Mouse (Mus musculus): ENCODE data around the gene Irs3. TPM values are rescaled to one million over a fixed set of nuclear protein-coding genes. Genes with fewer than 3 reads are reported as not detected.

Irs3 gene
- 0.20 and 0.21 TPM in 2 replicates for polyA plus RNA-seq (2016; fragmentation: Nextera tagmentation; extraction: Ambion mirVana)

- ATAC-seq (ENCODE audit: insufficient number of reproducible peaks, low FRiP score): no peak
- Histone ChIP-seq H3K4me1 (replicated peaks) (peaks cover 39% of the 10 kb centered on the region), H3K36me3 (peaks cover 19% of the 10 kb centered on the region), H3K9ac (peak within 1 kb of the TSS; percentile 58), H3K27me3 (replicated peaks) (peaks cover 38% of the 10 kb centered on the region), H3K27ac (ENCODE audit: poor library complexity, severe bottlenecking) (no peak within 1 kb of the TSS), H3K4me2 (peak within 1 kb of the TSS; percentile 77), H3K4me3 (peak within 1 kb of the TSS; percentile 45), H3K9me3 (replicated peaks) (no peaks in the 10 kb centered on the region)
- WGBS: 15% methylated on average over 11 of the region's 11 CpGs
Observed at GRCm38 (mm10) chr5:137645652-137646091, at the start of gene Irs3. Irs3 (minus strand) TSS chr5:137645714.

- Histone ChIP-seq H3K4me2 (no peak overlapping the region), H3K4me1 (replicated peaks) (peaks cover 12% of the 10 kb centered on the region), H3K27me3 (replicated peaks) (no peaks in the 10 kb centered on the region), H3K9me3 (replicated peaks) (no peaks in the 10 kb centered on the region), H3K4me3 (no peak overlapping the region), H3K9ac (no peak overlapping the region), H3K36me3 (no peaks in the 10 kb centered on the region), H3K27ac (ENCODE audit: poor library complexity, severe bottlenecking) (no peak overlapping the region)
- no peak for ATAC-seq (ENCODE audit: insufficient number of reproducible peaks, low FRiP score)
- WGBS: 86% methylated on average over 3 of the region's 3 CpGs
Observed at GRCm38 (mm10) chr5:137694796-137695195, 49.3 kb upstream of the Irs3 start.

DNA sequence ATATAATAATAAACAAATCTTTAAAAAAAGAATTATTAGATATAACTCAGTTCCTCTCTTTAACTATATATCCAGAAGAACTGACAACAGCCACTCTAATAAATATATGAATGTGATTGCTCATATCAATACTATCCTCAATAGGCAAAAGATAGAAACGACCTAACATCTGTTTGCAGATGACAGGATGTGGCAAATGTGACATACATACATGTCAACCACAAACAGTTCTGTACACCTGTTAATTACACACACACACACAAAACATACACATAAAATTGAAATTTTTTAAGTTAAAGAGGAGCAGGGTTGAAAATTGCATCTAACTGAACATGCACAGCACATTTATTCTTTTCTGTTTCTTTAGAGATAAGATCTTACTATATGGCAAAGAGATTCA is 46.4 kb upstream of the Irs3 start:
- H3K27me3 ChIP-seq (replicated peaks): no peaks in the 10 kb centered on the region
- ATAC-seq (ENCODE audit: insufficient number of reproducible peaks, low FRiP score): no peak
- no peak overlapping the region for H3K9ac ChIP-seq
- no peak overlapping the region for H3K27ac ChIP-seq (ENCODE audit: poor library complexity, severe bottlenecking)
- H3K9me3 ChIP-seq (replicated peaks): no peaks in the 10 kb centered on the region
- H3K36me3 ChIP-seq: no peaks in the 10 kb centered on the region
- 67% methylated on average over 1 of the region's 1 CpGs for WGBS
- peaks cover 5% of the 10 kb centered on the region; the same call in 1 of the 2 replicates for H3K4me1 ChIP-seq (replicated peaks)
- H3K4me2 ChIP-seq: no peak overlapping the region
- no peak overlapping the region for H3K4me3 ChIP-seq

GRCm38 (mm10) chr5:137690531-137690930 is 45.0 kb upstream of the Irs3 start:
- H3K9me3 ChIP-seq (replicated peaks): no peaks in the 10 kb centered on the region
- H3K27me3 ChIP-seq (replicated peaks): no peaks in the 10 kb centered on the region
- WGBS: 35% methylated on average over 9 of the region's 9 CpGs
- peak overlapping the region; percentile 51 for H3K27ac ChIP-seq (ENCODE audit: poor library complexity, severe bottlenecking)
- H3K4me3 ChIP-seq: no peak overlapping the region
- H3K4me2 ChIP-seq: 0 out of 2 replicates have a peak overlapping the region, but pooled peaks have one; percentile 32
- peaks cover 6% of the 10 kb centered on the region; the same call in 1 of the 2 replicates for H3K4me1 ChIP-seq (replicated peaks)
- no peak overlapping the region; the same call in 1 of the 2 replicates for H3K9ac ChIP-seq
- no peak for ATAC-seq (ENCODE audit: insufficient number of reproducible peaks, low FRiP score)
- H3K36me3 ChIP-seq: no peaks in the 10 kb centered on the region

DNA sequence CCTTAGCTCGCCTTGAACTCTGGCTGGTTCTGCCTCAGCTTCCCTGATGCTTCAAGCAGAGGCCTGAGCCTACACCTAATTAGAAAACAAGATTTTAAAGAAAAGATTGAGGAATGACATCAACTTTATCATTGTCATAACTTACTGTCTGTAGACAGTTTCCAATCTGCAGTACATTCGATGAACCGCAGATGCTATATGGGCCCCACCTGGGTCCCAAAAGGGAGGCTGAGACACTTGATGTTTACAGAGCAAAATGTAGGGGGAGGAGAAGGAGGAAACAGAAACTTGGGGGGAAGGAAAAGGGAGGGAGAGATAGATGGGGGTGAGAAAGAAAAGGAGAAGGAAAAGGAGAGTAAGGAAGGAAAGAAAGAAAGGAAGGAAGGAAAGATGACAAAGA is 44.5 kb upstream of the Irs3 start:
- H3K4me3 ChIP-seq: no peak overlapping the region
- peaks cover 11% of the 10 kb centered on the region for H3K4me1 ChIP-seq (replicated peaks)
- H3K9ac ChIP-seq: no peak overlapping the region
- 83% methylated on average over 3 of the region's 3 CpGs for WGBS
- H3K4me2 ChIP-seq: no peak overlapping the region
- H3K9me3 ChIP-seq (replicated peaks): no peaks in the 10 kb centered on the region
- ATAC-seq (ENCODE audit: insufficient number of reproducible peaks, low FRiP score): no peak
- no peaks in the 10 kb centered on the region for H3K36me3 ChIP-seq
- peak overlapping the region; percentile 51 for H3K27ac ChIP-seq (ENCODE audit: poor library complexity, severe bottlenecking)
- H3K27me3 ChIP-seq (replicated peaks): no peaks in the 10 kb centered on the region

GRCm38 (mm10) chr5:137686127-137686790 is 40.7 kb upstream of the Irs3 start:
- H3K36me3 ChIP-seq: 0 out of 2 replicates have a peak, but pooled peaks cover under 1% of the 10 kb centered on the region
- H3K4me3 ChIP-seq: no peak overlapping the region
- peak overlapping the region; percentile 54 for H3K27ac ChIP-seq (ENCODE audit: poor library complexity, severe bottlenecking)
- no peaks in the 10 kb centered on the region for H3K27me3 ChIP-seq (replicated peaks)
- no peaks in the 10 kb centered on the region for H3K9me3 ChIP-seq (replicated peaks)
- H3K9ac ChIP-seq: no peak overlapping the region
- WGBS: 64% methylated on average over 6 of the region's 6 CpGs
- peak; percentile 78 for ATAC-seq (ENCODE audit: insufficient number of reproducible peaks, low FRiP score)
- H3K4me2 ChIP-seq: 0 out of 2 replicates have a peak overlapping the region, but pooled peaks have one; percentile 98
- peaks cover 26% of the 10 kb centered on the region for H3K4me1 ChIP-seq (replicated peaks)

DNA sequence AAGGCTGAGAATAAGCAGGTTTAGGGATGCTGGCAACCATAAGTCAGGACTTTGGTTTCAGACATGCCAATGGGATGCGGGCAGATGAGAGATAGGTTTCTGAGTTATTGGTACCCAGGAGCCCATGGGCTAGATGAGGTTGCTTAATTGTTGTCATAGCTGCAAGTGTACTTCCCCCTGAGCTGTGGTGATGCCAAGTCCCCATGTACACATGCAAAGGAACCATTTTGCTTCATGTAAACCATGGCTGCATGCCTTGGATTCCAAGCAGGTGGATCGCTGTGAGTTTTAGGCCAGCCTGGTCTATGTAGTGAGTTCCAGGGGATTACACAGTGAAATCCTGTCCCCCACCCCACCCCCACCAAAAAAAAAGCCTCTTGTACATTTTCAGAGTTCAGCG is 40.1 kb upstream of the Irs3 start:
- Histone ChIP-seq H3K4me2 (peak overlapping the region; percentile 98; the same call in 1 of the 2 replicates), H3K4me1 (replicated peaks) (peaks cover 31% of the 10 kb centered on the region), H3K4me3 (no peak overlapping the region), H3K36me3 (0 out of 2 replicates have a peak, but pooled peaks cover 3% of the 10 kb centered on the region), H3K9ac (no peak overlapping the region), H3K27ac (ENCODE audit: poor library complexity, severe bottlenecking) (0 out of 2 replicates have a peak overlapping the region, but pooled peaks have one; percentile 5), H3K27me3 (replicated peaks) (no peaks in the 10 kb centered on the region), H3K9me3 (replicated peaks) (no peaks in the 10 kb centered on the region)
- ATAC-seq (ENCODE audit: insufficient number of reproducible peaks, low FRiP score): no peak
- WGBS: 91% methylated on average over 3 of the region's 3 CpGs

DNA sequence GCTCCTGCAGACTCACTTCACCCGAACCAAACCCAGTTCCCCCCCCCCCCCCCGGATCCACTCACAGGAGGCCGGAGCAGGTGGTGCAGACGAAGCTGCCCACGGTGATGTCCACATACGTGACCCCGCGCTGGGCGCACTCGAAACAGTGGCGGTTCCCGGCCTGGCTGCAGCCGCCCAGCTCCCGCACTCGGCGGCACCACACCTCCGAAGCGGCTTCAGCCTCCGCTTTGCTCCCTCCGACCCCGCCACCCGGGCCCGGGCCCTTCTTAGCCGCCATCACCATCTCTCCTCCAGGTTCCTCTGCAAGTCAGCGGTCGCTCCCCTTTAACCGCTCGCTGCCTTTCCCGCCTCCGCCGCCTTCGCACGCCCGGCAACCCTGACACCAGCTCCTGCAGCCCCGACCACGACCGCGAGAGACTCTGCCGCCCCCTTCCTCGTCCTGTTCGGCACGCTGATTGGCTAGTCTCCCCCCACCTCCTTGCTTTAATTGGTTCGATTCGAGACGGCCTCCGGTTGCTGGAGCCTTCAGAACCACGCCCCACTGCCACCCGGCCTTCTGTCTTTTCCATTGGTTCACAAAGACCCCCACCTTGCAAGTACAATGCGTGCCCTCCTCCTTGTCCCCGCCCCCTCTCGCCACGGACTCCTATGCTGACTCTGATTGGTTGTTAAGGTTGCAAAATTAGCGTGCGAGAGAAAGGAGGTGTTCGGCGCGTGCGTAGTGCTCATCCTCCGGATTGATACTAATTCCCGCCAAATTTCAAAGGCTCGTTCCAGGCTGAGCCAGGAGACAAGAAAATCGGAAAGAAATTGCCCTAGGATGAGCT is 39.0 kb upstream of the Irs3 start, which contains the start of gene Agfg2:
Agfg2 (minus strand) TSS at position 433 of the 830 bp plus-strand sequence.
- peak; percentile 96 for ATAC-seq (ENCODE audit: insufficient number of reproducible peaks, low FRiP score)
- Histone ChIP-seq H3K36me3 (0 out of 2 replicates have a peak, but pooled peaks cover 3% of the 10 kb centered on the region), H3K4me3 (peak within 1 kb of the TSS; percentile 90), H3K27me3 (replicated peaks) (no peaks in the 10 kb centered on the region), H3K9me3 (replicated peaks) (no peaks in the 10 kb centered on the region), H3K4me2 (peak within 1 kb of the TSS; percentile 98), H3K4me1 (replicated peaks) (peaks cover 27% of the 10 kb centered on the region), H3K9ac (peak within 1 kb of the TSS; percentile 86), H3K27ac (ENCODE audit: poor library complexity, severe bottlenecking) (peak within 1 kb of the TSS; percentile 71)
- WGBS: under 1% methylated on average over 62 of the region's 62 CpGs

- peak; percentile 3; the same call in 1 of the 2 replicates for ATAC-seq (ENCODE audit: insufficient number of reproducible peaks, low FRiP score)
- peak overlapping the region; percentile 98 for H3K4me2 ChIP-seq
- peaks cover 27% of the 10 kb centered on the region for H3K4me1 ChIP-seq (replicated peaks)
- no peaks in the 10 kb centered on the region for H3K9me3 ChIP-seq (replicated peaks)
- 0 out of 2 replicates have a peak, but pooled peaks cover 3% of the 10 kb centered on the region for H3K36me3 ChIP-seq
- peak overlapping the region; percentile 90 for H3K4me3 ChIP-seq
- 11% methylated on average over 28 of the region's 28 CpGs for WGBS
- H3K27me3 ChIP-seq (replicated peaks): no peaks in the 10 kb centered on the region
- H3K27ac ChIP-seq (ENCODE audit: poor library complexity, severe bottlenecking): peak overlapping the region; percentile 71
- peak overlapping the region; percentile 86 for H3K9ac ChIP-seq
Observed at GRCm38 (mm10) chr5:137683388-137684293, 38.1 kb upstream of the Irs3 start.

DNA sequence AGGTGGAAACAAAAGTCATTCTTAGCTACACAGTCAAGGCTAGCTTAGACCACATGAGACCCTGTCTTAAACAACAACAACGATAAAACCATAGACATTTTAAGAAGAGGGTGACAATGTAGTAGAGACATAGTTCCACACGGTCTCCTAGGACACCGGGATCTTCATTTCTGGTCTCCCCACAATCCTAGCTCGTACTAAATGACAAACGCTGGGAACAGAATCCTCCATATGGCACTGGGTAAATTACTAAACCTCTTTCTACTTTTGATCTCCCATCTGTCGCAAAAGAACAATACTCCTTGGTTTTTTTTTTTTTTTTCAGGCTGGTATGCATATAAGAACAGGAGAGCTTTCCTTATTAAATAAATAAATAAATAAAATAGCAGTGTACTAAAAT is 37.0 kb upstream of the Irs3 start:
- Histone ChIP-seq H3K4me1 (replicated peaks) (peaks cover 27% of the 10 kb centered on the region), H3K4me3 (no peak overlapping the region), H3K4me2 (peak overlapping the region; percentile 14; the same call in 1 of the 2 replicates), H3K9ac (no peak overlapping the region), H3K36me3 (0 out of 2 replicates have a peak, but pooled peaks cover 3% of the 10 kb centered on the region), H3K27ac (ENCODE audit: poor library complexity, severe bottlenecking) (no peak overlapping the region), H3K27me3 (replicated peaks) (no peaks in the 10 kb centered on the region), H3K9me3 (replicated peaks) (no peaks in the 10 kb centered on the region)
- no peak for ATAC-seq (ENCODE audit: insufficient number of reproducible peaks, low FRiP score)
- WGBS: 93% methylated on average over 6 of the region's 6 CpGs
